Mouse (Mus musculus) midbrain, embryonic 10.5 days (tissue): ENCODE measurements around the gene BC037034. TPM values are rescaled to one million over a fixed set of nuclear protein-coding genes. Genes with fewer than 3 reads are reported as not detected.

Source experiments
- DNase-seq: peaks from one replicate; pipeline ENCODE4 v3.0.0-alpha.2; 2017; ENCODE audit warnings: low spot score
- H3K27ac ChIP-seq: fragments of 300-500 bp; sonication (generic); replicated peaks from 2 replicates; pipeline ENCODE4 v1.5.1; 2016; ENCODE audit warnings: mild to moderate bottlenecking
- H3K27me3 ChIP-seq: fragments of 300-500 bp; sonication (generic); 2 replicates; pipeline ENCODE4 v1.6.1; 2016; ENCODE audit warnings: low read depth, mild to moderate bottlenecking; ENCODE audit not compliant: poor library complexity, severe bottlenecking
- H3K36me3 ChIP-seq: fragments of 300-500 bp; sonication (generic); 2 replicates; pipeline ENCODE4 v1.6.1; 2016; ENCODE audit warnings: mild to moderate bottlenecking, moderate library complexity
- H3K4me1 ChIP-seq: fragments of 300-500 bp; sonication (generic); 2 replicates; pipeline ENCODE4 v1.6.1; 2016
- H3K4me3 ChIP-seq: fragments of 300-500 bp; sonication (generic); 2 replicates; pipeline ENCODE4 v1.5.1; 2016; ENCODE audit warnings: mild to moderate bottlenecking, moderate library complexity
- H3K9me3 ChIP-seq: fragments of 300-500 bp; sonication (generic); replicated peaks from 2 replicates; pipeline ENCODE4 v1.6.1; 2016; ENCODE audit warnings: mild to moderate bottlenecking
- WGBS: fragments of 180-500 bp; shearing (Covaris S2); methylation state at CpG from one replicate; pipeline ENCODE4 v1.1.7; 2016; 5-methylcytosine and 5-hydroxymethylcytosine counted together
- polyA plus RNA-seq: library from polyadenylated mRNA; unstranded; fragments of >200 nt; fragmentation: Nextera tagmentation; extraction: Ambion mirVana; gene quantifications from 2 replicates; pipeline ENCODE4 v1.2.1, GENCODE M21; 2016

The BC037034 gene
- polyA plus RNA-seq, 1 experiment from 2014 or later, result 6.9 TPM

GRCm38 (mm10) chr5:138258993-138259392 is 4.8 kb downstream of the BC037034 start:
- Histone ChIP-seq H3K36me3 (peaks cover 56% of the 10 kb centered on the region), H3K9me3 (no peaks in the 10 kb centered on the region), H3K4me3 (0 out of 2 replicates have a peak overlapping the region, but pooled peaks have one; percentile 2), H3K4me1 (peaks cover 38% of the 10 kb centered on the region), H3K27ac (no peak overlapping the region), H3K27me3 (no peaks in the 10 kb centered on the region)
- WGBS, result 84% methylated on average over 7 of the region's 7 CpGs
- no peak for DNase-seq

- WGBS, result 84% methylated on average over 6 of the region's 6 CpGs
- H3K4me3 ChIP-seq, result no peak overlapping the region
- peaks cover 56% of the 10 kb centered on the region for H3K36me3 ChIP-seq
- H3K9me3 ChIP-seq, result no peaks in the 10 kb centered on the region
- H3K4me1 ChIP-seq, result peaks cover 38% of the 10 kb centered on the region
- no peak for DNase-seq
- no peak overlapping the region for H3K27ac ChIP-seq
- no peaks in the 10 kb centered on the region for H3K27me3 ChIP-seq
These were observed 5.3 kb downstream of the BC037034 start for GRCm38 (mm10) chr5:138258542-138258941.

GRCm38 (mm10) chr5:138258078-138258477 is 5.8 kb downstream of the BC037034 start:
- WGBS, result 86% methylated on average over 3 of the region's 3 CpGs
- Histone ChIP-seq H3K27me3 (no peaks in the 10 kb centered on the region), H3K36me3 (peaks cover 56% of the 10 kb centered on the region), H3K4me1 (peaks cover 33% of the 10 kb centered on the region), H3K9me3 (no peaks in the 10 kb centered on the region), H3K27ac (no peak overlapping the region), H3K4me3 (no peak overlapping the region)
- DNase-seq, result no peak

- no peak overlapping the region for H3K4me3 ChIP-seq
- H3K36me3 ChIP-seq, result peaks cover 54% of the 10 kb centered on the region
- H3K27ac ChIP-seq, result no peak overlapping the region
- H3K27me3 ChIP-seq, result no peaks in the 10 kb centered on the region
- no peaks in the 10 kb centered on the region for H3K9me3 ChIP-seq
- peaks cover 28% of the 10 kb centered on the region for H3K4me1 ChIP-seq
- WGBS, result 94% methylated on average over 4 of the region's 4 CpGs
- DNase-seq, result no peak
These were observed 6.3 kb downstream of the BC037034 start for GRCm38 (mm10) chr5:138257585-138257978.

GRCm38 (mm10) chr5:138256966-138257584 is 6.8 kb downstream of the BC037034 start:
- DNase-seq, result no peak

GRCm38 (mm10) chr5:138256094-138256467 is 7.8 kb downstream of the BC037034 start:
- Histone ChIP-seq H3K27ac (peak overlapping the region; percentile 84), H3K36me3 (peaks cover 39% of the 10 kb centered on the region), H3K4me1 (peaks cover 21% of the 10 kb centered on the region), H3K4me3 (peak overlapping the region; percentile 84), H3K9me3 (0 out of 2 replicates have a peak, but pooled peaks cover 2% of the 10 kb centered on the region), H3K27me3 (no peaks in the 10 kb centered on the region)
- 26% methylated on average over 7 of the region's 7 CpGs for WGBS
- DNase-seq, result no peak

More at GRCm38 (mm10) chr5:138256966-138257584, 6.8 kb downstream of the BC037034 start:
- H3K27me3 ChIP-seq, result no peaks in the 10 kb centered on the region
- H3K36me3 ChIP-seq, result peaks cover 49% of the 10 kb centered on the region
- H3K4me1 ChIP-seq, result peaks cover 23% of the 10 kb centered on the region
- H3K27ac ChIP-seq, result no peak overlapping the region
- H3K9me3 ChIP-seq, result no peaks in the 10 kb centered on the region
- 86% methylated on average over 10 of the region's 10 CpGs for WGBS
- no peak overlapping the region for H3K4me3 ChIP-seq

GRCm38 (mm10) chr5:138255353-138256093 is 8.3 kb downstream of the BC037034 start, which contains the start of gene Lamtor4:
Gene Lamtor4, plus strand, starts transcription at chr5:138255482.
- Histone ChIP-seq H3K27ac (peak within 1 kb of the TSS; percentile 84), H3K27me3 (no peaks in the 10 kb centered on the region), H3K9me3 (0 out of 2 replicates have a peak, but pooled peaks cover 3% of the 10 kb centered on the region), H3K4me1 (peaks cover 21% of the 10 kb centered on the region), H3K4me3 (peak within 1 kb of the TSS; percentile 84), H3K36me3 (peaks cover 34% of the 10 kb centered on the region)
- under 1% methylated on average over 38 of the region's 38 CpGs for WGBS
- peak; percentile 91 for DNase-seq

- Histone ChIP-seq H3K27me3 (no peaks in the 10 kb centered on the region), H3K36me3 (peaks cover 9% of the 10 kb centered on the region), H3K4me3 (no peak overlapping the region), H3K9me3 (0 out of 2 replicates have a peak, but pooled peaks cover 3% of the 10 kb centered on the region), H3K4me1 (peaks cover 21% of the 10 kb centered on the region), H3K27ac (no peak overlapping the region)
- WGBS, result 91% methylated on average over 3 of the region's 3 CpGs
- DNase-seq, result no peak
These were observed 10.8 kb downstream of the BC037034 start for GRCm38 (mm10) chr5:138253061-138253460.

- peaks cover 13% of the 10 kb centered on the region for H3K4me1 ChIP-seq
- H3K36me3 ChIP-seq, result no peaks in the 10 kb centered on the region
- 86% methylated on average over 12 of the region's 12 CpGs for WGBS
- H3K4me3 ChIP-seq, result no peak overlapping the region
- no peaks in the 10 kb centered on the region for H3K27me3 ChIP-seq
- H3K9me3 ChIP-seq, result 0 out of 2 replicates have a peak, but pooled peaks cover 3% of the 10 kb centered on the region
- DNase-seq, result no peak
- H3K27ac ChIP-seq, result no peak overlapping the region
These were observed 12.7 kb downstream of the BC037034 start for GRCm38 (mm10) chr5:138251144-138251543.

GRCm38 (mm10) chr5:138241511-138241910 is 22.3 kb downstream of the BC037034 start:
- Histone ChIP-seq H3K4me3 (no peak overlapping the region), H3K9me3 (no peaks in the 10 kb centered on the region), H3K36me3 (no peaks in the 10 kb centered on the region), H3K27ac (no peak overlapping the region), H3K27me3 (no peaks in the 10 kb centered on the region), H3K4me1 (no peaks in the 10 kb centered on the region)
- no peak for DNase-seq
- 55% methylated on average over 2 of the region's 2 CpGs for WGBS

GRCm38 (mm10) chr5:138234224-138234623 is 29.6 kb downstream of the BC037034 start:
- Histone ChIP-seq H3K9me3 (no peaks in the 10 kb centered on the region), H3K4me3 (no peak overlapping the region), H3K4me1 (peaks cover 4% of the 10 kb centered on the region; the same call in 1 of the 2 replicates), H3K36me3 (no peaks in the 10 kb centered on the region), H3K27me3 (no peaks in the 10 kb centered on the region), H3K27ac (no peak overlapping the region)
- no peak for DNase-seq

- Histone ChIP-seq H3K27me3 (no peaks in the 10 kb centered on the region), H3K27ac (no peak overlapping the region), H3K4me1 (peaks cover 4% of the 10 kb centered on the region; the same call in 1 of the 2 replicates), H3K36me3 (no peaks in the 10 kb centered on the region), H3K9me3 (no peaks in the 10 kb centered on the region), H3K4me3 (no peak overlapping the region)
- 81% methylated on average over 2 of the region's 2 CpGs for WGBS
- no peak for DNase-seq
These were observed 30.1 kb downstream of the BC037034 start for GRCm38 (mm10) chr5:138233778-138234177.

GRCm38 (mm10) chr5:138229511-138229910 is 34.3 kb downstream of the BC037034 start:
- Histone ChIP-seq H3K36me3 (no peaks in the 10 kb centered on the region), H3K9me3 (no peaks in the 10 kb centered on the region), H3K4me3 (no peak overlapping the region), H3K27ac (no peak overlapping the region), H3K4me1 (peaks cover 4% of the 10 kb centered on the region; the same call in 1 of the 2 replicates), H3K27me3 (no peaks in the 10 kb centered on the region)
- DNase-seq, result no peak
- WGBS, result 93% methylated on average over 3 of the region's 3 CpGs
